Mouse (Mus musculus): ENCODE measurements around the gene Cntnap5a.

- TF ChIP-seq POLR2A (IDR thresholded peaks at IDR 0.05; ENCODE audit: insufficient read depth, low read length) = no peak
- no peak for TF ChIP-seq CTCF (IDR thresholded peaks at IDR 0.05; ENCODE audit: low read depth, low read length)
Measured at GRCm38 (mm10) chr1:115918396-115918795, 233.8 kb downstream of the Cntnap5a start.

Measured in ES-Bruce4 (cell line).